Mouse (Mus musculus) megakaryocyte, embryonic 14.5 days (primary cell): ENCODE data around the gene Vmn1r26.

Experiments used
- FLI1 ChIP-seq: IDR thresholded peaks from 2 replicates; pipeline ENCODE4 v1.6.1; 2012; ENCODE audit warnings: low read length, inconsistent platforms, mixed read lengths
- GATA1 ChIP-seq: IDR thresholded peaks from 3 replicates; pipeline ENCODE4 v1.6.1; 2012; ENCODE audit warnings: mixed read lengths, low read length, inconsistent platforms, borderline replicate concordance

- no peak for TF ChIP-seq GATA1
- no peak for TF ChIP-seq FLI1
Measured at GRCm38 (mm10) chr6:57980710-57981109, 34.2 kb downstream of the Vmn1r26 start, which contains the start of gene Vmn1r25.
